ENCODE assay signal across 8 mouse cellular contexts in the genomic region with DNA sequence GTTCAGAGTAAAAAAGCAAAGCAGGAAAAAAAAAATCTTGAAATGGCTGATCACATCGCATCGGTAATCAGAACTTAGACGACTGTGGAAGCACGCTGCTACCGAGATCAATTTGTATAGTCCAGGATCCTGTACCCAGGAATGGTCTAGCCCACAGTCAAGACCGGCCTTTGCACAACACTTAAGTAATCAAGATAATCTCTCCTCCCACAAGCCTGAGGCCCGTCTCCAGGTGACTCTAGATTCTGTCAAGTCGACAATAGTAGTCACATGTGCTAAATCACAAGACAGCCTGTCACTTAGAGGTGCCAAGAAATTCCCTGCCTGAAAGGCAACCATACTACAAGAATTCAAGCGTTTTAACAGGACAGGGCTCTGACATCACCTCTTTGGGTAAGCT. TPM values are rescaled to one million over a fixed set of nuclear protein-coding genes. Genes with fewer than 3 reads are reported as not detected.
DNase-seq lines count a peak whose midpoint lies in the region; ATAC-seq and TF ChIP-seq lines count a peak whose summit lies in the region.

Gene Diras2 (minus strand): TSS at position 159 of the 400 bp plus-strand sequence.

- peaks cover 12% of the 10 kb centered on the region for H3K4me1 ChIP-seq in forebrain, embryonic 15.5 days
- H3K4me1 ChIP-seq in limb, embryonic 12.5 days (replicated peaks): peaks cover 7% of the 10 kb centered on the region
- 0 out of 2 replicates have a peak, but pooled peaks cover 4% of the 10 kb centered on the region for H3K4me1 ChIP-seq in stomach, postnatal 0 days (replicated peaks; ENCODE audit: control insufficient read depth, insufficient read depth)

- no peak for ATAC-seq in forebrain, embryonic 15.5 days (replicated peaks)
- ATAC-seq in limb, embryonic 12.5 days (ENCODE audit: insufficient number of reproducible peaks, insufficient read depth, low FRiP score, low TSS enrichment, low read depth): no peak
- ATAC-seq in stomach, postnatal 0 days (ENCODE audit: low FRiP score, low TSS enrichment): peak; percentile 33; the same call in 1 of the 2 replicates

- intact Hi-C loops in heart, postnatal 14 days (cut with DNase I): no loop called here

- no peaks in the 10 kb centered on the region for H3K27me3 ChIP-seq in forebrain, embryonic 15.5 days
- H3K27me3 ChIP-seq in limb, embryonic 12.5 days: peaks cover 42% of the 10 kb centered on the region
- H3K27me3 ChIP-seq in stomach, postnatal 0 days (ENCODE audit: control insufficient read depth, insufficient read depth, low read length): no peaks in the 10 kb centered on the region

- H3K36me3 ChIP-seq in forebrain, embryonic 15.5 days: no peaks in the 10 kb centered on the region
- H3K36me3 ChIP-seq in limb, embryonic 12.5 days: no peaks in the 10 kb centered on the region
- no peaks in the 10 kb centered on the region for H3K36me3 ChIP-seq in stomach, postnatal 0 days (ENCODE audit: control insufficient read depth, insufficient read depth, low read length)

- H3K4me3 ChIP-seq in forebrain, embryonic 15.5 days: peak within 1 kb of the TSS; percentile 65
- peak within 1 kb of the TSS; percentile 50 for H3K4me3 ChIP-seq in limb, embryonic 12.5 days (replicated peaks)
- peak within 1 kb of the TSS; percentile 35 for H3K4me3 ChIP-seq in stomach, postnatal 0 days (ENCODE audit: low read depth, low read length)

- DNase-seq in heart, adult 11 months: peak; percentile 58
- no peak for DNase-seq in heart, postnatal 14 days
- peak; percentile 12 for DNase-seq in ES-CJ7 (ENCODE audit: low read depth, low spot score)
- DNase-seq in stomach, postnatal 0 days (ENCODE audit: low spot score): no peak
- no peak for DNase-seq in adrenal gland, adult 2 months
- DNase-seq in thymus, postnatal 10 days (ENCODE audit: low spot score in 2 of 2): no peak

- H3K4me2 ChIP-seq in forebrain, embryonic 15.5 days (replicated peaks): peak within 1 kb of the TSS; percentile 97
- H3K4me2 ChIP-seq in limb, embryonic 12.5 days: peak within 1 kb of the TSS; percentile 99
- H3K4me2 ChIP-seq in stomach, postnatal 0 days (replicated peaks; ENCODE audit: low read depth): peak within 1 kb of the TSS; percentile 68

- WGBS in forebrain, embryonic 15.5 days: 46% methylated on average over 9 of the region's 9 CpGs
- 53% methylated on average over 9 of the region's 9 CpGs for WGBS in limb, embryonic 12.5 days
- 49% methylated on average over 9 of the region's 9 CpGs for WGBS in stomach, postnatal 0 days

- no peak for TF ChIP-seq EP300 in stomach, postnatal 0 days (optimal IDR thresholded peaks at IDR 0.05)

- TF ChIP-seq CTCF in stomach, postnatal 0 days (IDR thresholded peaks at IDR 0.05; ENCODE audit: low read depth): no peak

- H3K27ac ChIP-seq in forebrain, embryonic 15.5 days (replicated peaks): peak within 1 kb of the TSS; percentile 84
- H3K27ac ChIP-seq in limb, embryonic 12.5 days: no peak within 1 kb of the TSS
- no peak within 1 kb of the TSS; the same call in 1 of the 2 replicates for H3K27ac ChIP-seq in stomach, postnatal 0 days (replicated peaks)

- peak within 1 kb of the TSS; percentile 73 for H3K9ac ChIP-seq in forebrain, embryonic 15.5 days (replicated peaks)
- peak within 1 kb of the TSS; percentile 64 for H3K9ac ChIP-seq in limb, embryonic 12.5 days (replicated peaks)
- 0 out of 2 replicates have a peak within 1 kb of the TSS, but pooled peaks have one; percentile 35 for H3K9ac ChIP-seq in stomach, postnatal 0 days (ENCODE audit: low read length)

- no peaks in the 10 kb centered on the region for H3K9me3 ChIP-seq in forebrain, embryonic 15.5 days
- peaks cover 4% of the 10 kb centered on the region; the same call in 1 of the 2 replicates for H3K9me3 ChIP-seq in limb, embryonic 12.5 days
- H3K9me3 ChIP-seq in stomach, postnatal 0 days (ENCODE audit: control insufficient read depth, low read length): no peaks in the 10 kb centered on the region

RNA-seq across cellular contexts. Expression of gene Diras2, which starts in this region (rescaled TPM):
- under 1 TPM; 0.33 to 0.54 TPM for total RNA-seq in heart, postnatal 14 days (2021)
- 2.6 and 2.7 TPM in 2 replicates for polyA plus RNA-seq in forebrain, embryonic 15.5 days (2015; fragmentation: Nextera tagmentation; extraction: Ambion mirVana)
- 0.33 and 0.38 TPM in 2 replicates for polyA plus RNA-seq in limb, embryonic 12.5 days (2016; fragmentation: Nextera tagmentation; extraction: Ambion mirVana)
- polyA plus RNA-seq in stomach, postnatal 0 days (2015; fragmentation: Nextera tagmentation; extraction: Ambion mirVana): 0.31 and 0.39 TPM in 2 replicates
- total RNA-seq in adrenal gland, adult 2 months (2021): 1 to 10 TPM; 3.7 to 5.8 TPM
- 2.3 and 3.5 TPM in 2 replicates for polyA plus RNA-seq in adrenal gland, adult 2 months (2012; rRNA removed)

Comparison
In these comparisons a context has a peak if more than half of its experiments do, and no peak if none do; other contexts are left out.
1. DNase-seq: peak in heart, adult 11 months (single experiment) and ES-CJ7 (single experiment); none in heart, postnatal 14 days (0 of 2), stomach, postnatal 0 days (single experiment), adrenal gland, adult 2 months (single experiment) and thymus, postnatal 10 days (0 of 2).
2. Peak in ATAC-seq, H3K4me3 ChIP-seq, H3K9ac ChIP-seq and H3K4me2 ChIP-seq in stomach, postnatal 0 days; RNA of the gene not detected or under 1 TPM.
3. Peak in every context shown above with its lines, with median percentiles within 50 percentile points of each other: H3K4me2 ChIP-seq, H3K4me3 ChIP-seq and H3K9ac ChIP-seq.